8 mouse cellular contexts compared by ENCODE assay signal in genomic region chr9:75037451-75038356, GRCm38 (mm10). TPM values are rescaled to one million over a fixed set of nuclear protein-coding genes. Genes with fewer than 3 reads are reported as not detected.
A peak's percentile ranks its signal among the peaks of the same experiment; 100 is the strongest.
DNase-seq lines count a peak whose midpoint lies in the region; ATAC-seq lines count a peak whose summit lies in the region.

Arpp19 (plus strand) TSS chr9:75037614.

- H3K9me3 ChIP-seq in intestine, embryonic 14.5 days (ENCODE audit: control insufficient read depth, low read length), result no peaks in the 10 kb centered on the region

- H3K4me2 ChIP-seq in intestine, embryonic 14.5 days (ENCODE audit: low read length), result peak within 1 kb of the TSS; percentile 50

- peak; percentile 94 for ATAC-seq in intestine, embryonic 14.5 days (replicated peaks; ENCODE audit: low FRiP score, low TSS enrichment, low read depth)

- intact Hi-C loops in left cerebral cortex, postnatal 14 days (cut with DNase I), result no loop called here

- peak within 1 kb of the TSS; percentile 91 for H3K9ac ChIP-seq in intestine, embryonic 14.5 days (ENCODE audit: low read length)

- peaks cover 7% of the 10 kb centered on the region; the same call in 1 of the 2 replicates for H3K4me1 ChIP-seq in intestine, embryonic 14.5 days (replicated peaks; ENCODE audit: control insufficient read depth, insufficient read depth, low read length)

- peaks cover 17% of the 10 kb centered on the region; the same call in 1 of the 2 replicates for H3K36me3 ChIP-seq in intestine, embryonic 14.5 days (ENCODE audit: control insufficient read depth, insufficient read depth, low read length)

- H3K4me3 ChIP-seq in intestine, embryonic 14.5 days (ENCODE audit: low read depth, low read length), result peak within 1 kb of the TSS; percentile 89

- no peaks in the 10 kb centered on the region for H3K27me3 ChIP-seq in intestine, embryonic 14.5 days (replicated peaks; ENCODE audit: control insufficient read depth, insufficient read depth, low read length)

- H3K27ac ChIP-seq in intestine, embryonic 14.5 days (ENCODE audit: low read depth), result peak within 1 kb of the TSS; percentile 74

- DNase-seq in adrenal gland, adult (ENCODE audit: inconsistent age in 2 of 2, low spot score in 1 of 2), result peak; percentile 93 to 96
- peak; percentile 95 for DNase-seq in embryo, embryonic 10.5 days (ENCODE audit: low spot score)
- peak; percentile 83 for DNase-seq in gastrocnemius, postnatal 25 days
- DNase-seq in intestine, embryonic 14.5 days (ENCODE audit: low spot score), result peak; percentile 87
- DNase-seq in left cerebral cortex, postnatal 14 days (ENCODE audit: low spot score in 2 of 2), result peak; percentile 84 to 89
- peak; percentile 86 for DNase-seq in mesoderm, embryonic 11.5 days (ENCODE audit: low read depth, low spot score)
- DNase-seq in right cerebral cortex, postnatal 36 days (ENCODE audit: low spot score in 2 of 2), result peak; percentile 85 to 88
- DNase-seq in yolk sac, embryonic 10.5 days (ENCODE audit: low spot score), result peak; percentile 90

- WGBS in intestine, embryonic 14.5 days, result under 1% methylated on average over 64 of the region's 73 CpGs

RNA-seq across cellular contexts. Expression of gene Arpp19, which starts in this region (rescaled TPM):
- 100 to 1,000 TPM; 119 to 149 TPM for total RNA-seq in gastrocnemius, postnatal 25 days (2021)
- 306 and 313 TPM in 2 replicates for polyA plus RNA-seq in intestine, embryonic 14.5 days (2014; fragmentation: Nextera tagmentation; extraction: Ambion mirVana)
- total RNA-seq in left cerebral cortex, postnatal 14 days (2021), result 100 to 1,000 TPM; 280 to 339 TPM

Comparison
In these comparisons a context has a peak if more than half of its experiments do, and no peak if none do; other contexts are left out.
1. Peak in every context shown above with its lines: DNase-seq, ATAC-seq, H3K4me3 ChIP-seq and H3K27ac ChIP-seq.